Mouse (Mus musculus): ENCODE results near the gene Armc12.

- TF ChIP-seq CTCF (IDR thresholded peaks at IDR 0.05; ENCODE audit: borderline replicate concordance, insufficient read depth, low read length) = no peak
- no peak for TF ChIP-seq POLR2A (IDR thresholded peaks at IDR 0.05; ENCODE audit: low read depth, low read length)
Observed at GRCm38 (mm10) chr17:28521920-28522319, 8.7 kb upstream of the Armc12 start.
